Mouse (Mus musculus): ENCODE data around the gene Plekha4. TPM values are rescaled to one million over a fixed set of nuclear protein-coding genes. Genes with fewer than 3 reads are reported as not detected.

Plekha4 gene
- polyA plus RNA-seq, 1 experiment = 4.9 TPM

- Histone ChIP-seq H3K36me3 (ENCODE audit: control insufficient read depth, insufficient read depth, low read length) (peaks cover 20% of the 10 kb centered on the region), H3K27me3 (ENCODE audit: control insufficient read depth, insufficient read depth, low read length) (no peaks in the 10 kb centered on the region), H3K27ac (ENCODE audit: insufficient read depth, low read depth, low read length) (peak overlapping the region; percentile 76), H3K4me1 (ENCODE audit: control insufficient read depth, insufficient read depth, insufficient read length, low read length) (peaks cover 22% of the 10 kb centered on the region), H3K4me3 (ENCODE audit: low read depth, low read length) (peak overlapping the region; percentile 78)
- 37% methylated on average over 15 of the region's 15 CpGs for WGBS
- TF ChIP-seq POLR2A (IDR thresholded peaks at IDR 0.05; ENCODE audit: low read depth, low read length) (peak; percentile 91; the same call in 1 of the 2 replicates), CTCF (IDR thresholded peaks at IDR 0.05; ENCODE audit: extremely low read depth, insufficient read length, insufficient replicate concordance, low read depth, low read length) (no peak)
Observed at GRCm38 (mm10) chr7:45574472-45575379, 48.6 kb downstream of the Plekha4 start.

DNA sequence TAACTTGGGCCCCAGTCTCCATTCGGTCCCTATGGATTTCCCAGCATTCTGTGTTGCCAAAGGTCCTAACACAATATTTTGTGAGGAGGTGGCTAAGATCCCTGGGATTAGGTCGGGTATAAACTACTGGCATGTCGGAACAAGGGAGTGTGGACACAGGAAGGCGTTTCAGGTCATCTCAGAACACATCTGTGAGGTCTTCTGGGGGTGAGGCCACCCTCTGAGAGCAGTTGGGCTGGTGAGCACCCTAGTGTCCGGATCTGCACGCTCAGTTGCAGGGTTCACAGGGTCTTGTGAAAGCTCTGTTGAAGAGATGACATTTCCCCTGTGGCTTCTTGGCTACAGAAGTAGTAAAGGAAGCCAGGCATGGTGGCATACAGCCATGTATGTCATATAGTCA, 59.8 kb downstream of the Plekha4 start:
- Histone ChIP-seq H3K27ac (ENCODE audit: insufficient read depth, low read depth, low read length) (no peak overlapping the region), H3K36me3 (ENCODE audit: control insufficient read depth, insufficient read depth, low read length) (peaks cover 7% of the 10 kb centered on the region; the same call in 1 of the 2 replicates), H3K4me1 (ENCODE audit: control insufficient read depth, insufficient read depth, insufficient read length, low read length) (no peaks in the 10 kb centered on the region; the same call in 1 of the 2 replicates), H3K27me3 (ENCODE audit: control insufficient read depth, insufficient read depth, low read length) (no peaks in the 10 kb centered on the region), H3K4me3 (ENCODE audit: low read depth, low read length) (no peak overlapping the region)
- 95% methylated on average over 6 of the region's 6 CpGs for WGBS
- TF ChIP-seq CTCF (IDR thresholded peaks at IDR 0.05; ENCODE audit: extremely low read depth, insufficient read length, insufficient replicate concordance, low read depth, low read length) (no peak), POLR2A (IDR thresholded peaks at IDR 0.05; ENCODE audit: low read depth, low read length) (no peak)

DNA sequence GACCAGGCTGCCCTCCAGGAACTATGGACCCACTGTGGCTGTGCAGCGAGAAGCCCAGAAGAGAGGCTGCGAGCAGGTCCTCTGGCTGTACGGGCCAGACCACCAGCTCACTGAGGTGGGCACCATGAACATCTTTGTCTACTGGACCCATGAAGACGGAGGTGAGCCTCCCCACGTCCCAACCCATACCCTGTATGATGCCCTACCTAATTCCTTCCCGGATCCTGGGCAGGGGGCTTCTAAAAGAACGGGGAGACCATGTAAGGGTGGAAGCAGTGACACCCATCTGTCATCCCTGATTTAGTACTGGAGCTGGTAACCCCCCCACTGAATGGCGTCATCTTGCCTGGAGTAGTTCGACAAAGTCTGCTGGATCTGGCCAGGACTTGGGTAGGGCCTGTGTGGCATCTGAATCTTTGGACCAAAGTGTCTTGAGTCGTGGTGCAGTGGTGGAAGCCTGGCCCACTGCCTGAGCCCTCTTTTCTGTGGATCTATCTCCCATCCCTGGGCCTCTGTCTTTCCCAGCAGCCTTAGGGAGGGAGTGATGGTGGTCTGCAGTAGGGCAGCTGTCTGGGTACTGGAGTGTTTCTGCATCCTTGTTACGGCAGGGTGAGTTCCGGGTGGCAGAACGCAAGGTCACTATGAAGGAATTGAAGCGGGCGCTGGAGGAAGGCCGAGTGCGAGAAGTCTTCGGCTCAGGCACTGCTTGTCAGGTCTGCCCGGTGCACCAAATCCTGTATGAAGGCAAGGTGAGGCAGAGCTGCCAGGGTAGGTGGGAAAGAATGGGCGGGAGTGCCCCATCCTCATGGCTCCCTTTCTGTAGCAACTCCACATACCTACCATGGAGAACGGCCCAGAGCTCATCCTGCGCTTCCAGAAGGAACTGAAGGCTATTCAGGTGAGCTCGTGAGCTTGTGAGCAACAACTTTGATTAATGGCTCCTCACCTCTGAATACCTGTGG, 61.8 kb downstream of the Plekha4 start:
- H3K4me3 ChIP-seq (ENCODE audit: low read depth, low read length) = no peak overlapping the region
- peaks cover 5% of the 10 kb centered on the region; the same call in 1 of the 2 replicates for H3K36me3 ChIP-seq (ENCODE audit: control insufficient read depth, insufficient read depth, low read length)
- TF ChIP-seq POLR2A (IDR thresholded peaks at IDR 0.05; ENCODE audit: low read depth, low read length) (no peak), CTCF (IDR thresholded peaks at IDR 0.05; ENCODE audit: extremely low read depth, insufficient read length, insufficient replicate concordance, low read depth, low read length) (no peak)
- no peaks in the 10 kb centered on the region for H3K27me3 ChIP-seq (ENCODE audit: control insufficient read depth, insufficient read depth, low read length)
- 94% methylated on average over 23 of the region's 23 CpGs for WGBS
- no peaks in the 10 kb centered on the region; the same call in 1 of the 2 replicates for H3K4me1 ChIP-seq (ENCODE audit: control insufficient read depth, insufficient read depth, insufficient read length, low read length)
- no peak overlapping the region for H3K27ac ChIP-seq (ENCODE audit: insufficient read depth, low read depth, low read length)

DNA sequence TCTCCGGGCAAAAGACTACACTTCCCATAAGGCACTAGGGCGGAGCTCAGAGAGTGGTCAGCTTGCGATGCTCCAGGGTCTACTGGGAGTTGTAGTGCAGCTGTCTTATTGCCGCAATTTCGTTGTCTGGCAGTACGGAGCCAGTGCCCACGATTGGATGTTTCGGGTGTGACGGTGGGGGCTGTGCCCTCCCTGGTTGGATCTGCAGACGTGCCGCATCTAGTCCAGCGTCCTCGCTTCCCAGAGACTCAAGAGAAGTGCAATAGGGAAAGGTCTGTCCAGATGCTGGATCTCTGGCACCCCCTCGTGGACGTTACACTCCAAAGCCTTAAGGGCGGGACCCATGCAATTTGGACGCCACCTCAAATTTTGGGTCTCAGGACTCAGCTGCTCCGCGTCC, 63.0 kb downstream of the Plekha4 start:
- WGBS = 4% methylated on average over 19 of the region's 19 CpGs
- H3K27me3 ChIP-seq (ENCODE audit: control insufficient read depth, insufficient read depth, low read length) = no peaks in the 10 kb centered on the region
- no peak overlapping the region for H3K27ac ChIP-seq (ENCODE audit: insufficient read depth, low read depth, low read length)
- H3K36me3 ChIP-seq (ENCODE audit: control insufficient read depth, insufficient read depth, low read length) = peaks cover 5% of the 10 kb centered on the region; the same call in 1 of the 2 replicates
- TF ChIP-seq POLR2A (IDR thresholded peaks at IDR 0.05; ENCODE audit: low read depth, low read length) = no peak
- TF ChIP-seq CTCF (IDR thresholded peaks at IDR 0.05; ENCODE audit: extremely low read depth, insufficient read length, insufficient replicate concordance, low read depth, low read length) = peak; percentile 94
- H3K4me3 ChIP-seq (ENCODE audit: low read depth, low read length) = peak overlapping the region; percentile 61
- H3K4me1 ChIP-seq (ENCODE audit: control insufficient read depth, insufficient read depth, insufficient read length, low read length) = no peaks in the 10 kb centered on the region; the same call in 1 of the 2 replicates

- no peaks in the 10 kb centered on the region; the same call in 1 of the 2 replicates for H3K4me1 ChIP-seq (ENCODE audit: control insufficient read depth, insufficient read depth, insufficient read length, low read length)
- H3K36me3 ChIP-seq (ENCODE audit: control insufficient read depth, insufficient read depth, low read length) = 0 out of 2 replicates have a peak, but pooled peaks cover 4% of the 10 kb centered on the region
- 98% methylated on average over 5 of the region's 5 CpGs for WGBS
- no peak overlapping the region for H3K4me3 ChIP-seq (ENCODE audit: low read depth, low read length)
- H3K27me3 ChIP-seq (ENCODE audit: control insufficient read depth, insufficient read depth, low read length) = no peaks in the 10 kb centered on the region
- TF ChIP-seq CTCF (IDR thresholded peaks at IDR 0.05; ENCODE audit: extremely low read depth, insufficient read length, insufficient replicate concordance, low read depth, low read length) (no peak), POLR2A (IDR thresholded peaks at IDR 0.05; ENCODE audit: low read depth, low read length) (no peak)
- no peak overlapping the region for H3K27ac ChIP-seq (ENCODE audit: insufficient read depth, low read depth, low read length)
Observed at GRCm38 (mm10) chr7:45589898-45590297, 63.8 kb downstream of the Plekha4 start.

DNA sequence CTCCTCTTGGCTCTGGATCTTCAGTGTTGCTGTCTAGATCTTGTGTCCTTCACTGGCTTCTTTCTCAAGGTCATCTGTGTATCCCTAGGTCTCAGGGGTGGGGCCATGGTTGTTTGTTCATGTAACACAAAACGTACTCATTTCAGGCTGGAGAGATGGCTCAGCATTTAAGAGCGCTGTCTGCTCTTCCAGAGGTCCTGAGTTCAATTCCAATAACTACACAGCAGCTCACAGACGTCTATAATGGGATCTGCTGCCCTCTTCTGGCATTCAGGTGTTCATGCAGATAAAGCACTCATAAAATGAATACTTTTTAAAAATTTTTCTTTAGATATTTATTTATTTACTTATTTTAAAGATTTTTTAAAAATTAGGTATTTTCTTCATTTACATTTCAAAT, 64.7 kb downstream of the Plekha4 start:
- WGBS = 52% methylated on average over 3 of the region's 3 CpGs
- TF ChIP-seq CTCF (IDR thresholded peaks at IDR 0.05; ENCODE audit: extremely low read depth, insufficient read length, insufficient replicate concordance, low read depth, low read length) (no peak), POLR2A (IDR thresholded peaks at IDR 0.05; ENCODE audit: low read depth, low read length) (no peak)
- H3K4me1 ChIP-seq (ENCODE audit: control insufficient read depth, insufficient read depth, insufficient read length, low read length) = no peaks in the 10 kb centered on the region; the same call in 1 of the 2 replicates

More for the DNA sequence above, 64.7 kb downstream of the Plekha4 start:
- Histone ChIP-seq H3K27ac (ENCODE audit: insufficient read depth, low read depth, low read length) (no peak overlapping the region), H3K27me3 (ENCODE audit: control insufficient read depth, insufficient read depth, low read length) (no peaks in the 10 kb centered on the region), H3K4me3 (ENCODE audit: low read depth, low read length) (no peak overlapping the region), H3K36me3 (ENCODE audit: control insufficient read depth, insufficient read depth, low read length) (0 out of 2 replicates have a peak, but pooled peaks cover 1% of the 10 kb centered on the region)
